Mouse (Mus musculus): Measurements from ENCODE around the gene Sfrp5.

DNA sequence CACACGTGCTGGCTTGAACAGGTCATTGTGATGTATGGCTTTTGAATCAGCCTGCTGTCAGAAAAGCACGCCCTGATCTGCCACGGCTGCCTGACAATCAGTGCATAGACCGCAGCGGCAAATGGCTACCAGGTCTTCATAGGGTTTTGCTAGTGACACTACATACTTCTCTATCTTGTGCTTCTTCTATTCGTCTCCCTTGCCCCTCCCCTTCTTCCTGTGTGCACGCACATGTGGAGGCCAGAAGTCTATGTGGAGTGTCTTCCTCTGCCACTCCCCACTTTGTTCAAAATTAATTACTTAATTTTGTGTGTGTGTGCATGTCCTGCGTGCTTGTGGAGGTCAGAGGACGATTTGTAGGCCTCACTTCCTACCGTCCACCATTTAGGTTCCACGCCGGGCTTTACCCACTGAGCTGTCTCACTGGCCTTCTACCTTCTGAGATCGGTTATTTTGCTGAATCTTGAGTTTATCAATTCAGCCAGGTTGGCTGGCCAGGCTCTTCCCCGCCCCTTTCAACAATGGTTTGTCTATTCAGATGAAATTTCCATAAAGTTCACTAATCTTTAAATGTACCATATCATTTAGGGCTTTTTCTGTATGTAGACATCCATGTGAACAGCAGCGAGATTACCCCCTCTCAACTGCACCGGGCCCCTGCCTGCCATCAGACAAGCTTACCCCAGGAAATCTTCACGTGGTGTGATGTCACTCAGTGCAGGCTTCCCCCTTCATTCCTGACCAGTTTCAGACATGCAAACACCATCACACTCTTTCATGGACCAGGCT is 27.6 kb upstream of the Sfrp5 start:
- TF ChIP-seq CTCF (IDR thresholded peaks at IDR 0.05; ENCODE audit: low read depth, low read length), result no peak
- no peak for TF ChIP-seq POLR2A (IDR thresholded peaks at IDR 0.05; ENCODE audit: borderline replicate concordance, low read depth, low read length)
